Mouse (Mus musculus) CH12.LX (cell line): ENCODE measurements around the gene Brdt. TPM values are rescaled to one million over a fixed set of nuclear protein-coding genes. Genes with fewer than 3 reads are reported as not detected.
A peak's percentile ranks its signal among the peaks of the same experiment; 100 is the strongest.

Source experiments
- DNase-seq: peaks from one replicate; pipeline ENCODE4 v3.0.0-alpha.2; 2013; ENCODE audit errors: extremely low read depth
- H3K27ac ChIP-seq: 2 replicates; pipeline ENCODE4 v1.5.1; 2012; ENCODE audit warnings: low read depth, mild to moderate bottlenecking, control low read depth, moderate library complexity; ENCODE audit not compliant: insufficient read depth
- H3K27me3 ChIP-seq: replicated peaks from 2 replicates; pipeline ENCODE3; 2012; ENCODE audit warnings: inconsistent platforms
- H3K36me3 ChIP-seq, 2 experiments: replicated peaks in 1 of 2; 2 replicates each; pipeline versions ENCODE3 to v1.6.1; 2012; ENCODE audit warnings: inconsistent platforms in 1 of 2, low read length in 1 of 2, mild to moderate bottlenecking in 1 of 2, mixed read lengths in 1 of 2, moderate library complexity in 1 of 2; ENCODE audit not compliant: control insufficient read depth in 1 of 2, insufficient read depth in 1 of 2
- H3K4me1 ChIP-seq, 2 experiments: 2 replicates each; pipeline ENCODE4 v1.6.1; 2012; ENCODE audit warnings: inconsistent platforms in 1 of 2, moderate library complexity in 1 of 2; ENCODE audit not compliant: insufficient read depth in 2 of 2, control insufficient read depth in 1 of 2
- H3K4me2 ChIP-seq: 2 replicates; pipeline ENCODE4 v1.6.1; 2012; ENCODE audit warnings: low read depth, mild to moderate bottlenecking, control low read depth; ENCODE audit not compliant: poor library complexity, insufficient read depth, severe bottlenecking
- H3K4me3 ChIP-seq, 3 experiments: fragments of 150-350 bp in 1 of 3; sonication (generic) in 1 of 3; replicated peaks in 1 of 3; 2 replicates each; pipeline versions ENCODE3 to v1.5.1; 2011 to 2012; ENCODE audit warnings: low read depth in 2 of 3, low read length in 2 of 3, mild to moderate bottlenecking in 2 of 3, moderate library complexity in 2 of 3, control low read depth in 1 of 3, improper control_type of control experiment in 1 of 3, inconsistent platforms in 1 of 3, mixed read lengths in 1 of 3; ENCODE audit not compliant: poor library complexity in 1 of 3
- H3K79me2 ChIP-seq: replicated peaks from 2 replicates; pipeline ENCODE4 v1.6.1; 2012; ENCODE audit warnings: mild to moderate bottlenecking, moderate library complexity; ENCODE audit not compliant: control insufficient read depth, poor library complexity, insufficient read depth, severe bottlenecking; ENCODE audit errors: extremely low read depth
- H3K9ac ChIP-seq: 2 replicates; pipeline ENCODE4 v1.6.1; 2012; ENCODE audit warnings: low read depth, mild to moderate bottlenecking, control low read depth, moderate library complexity; ENCODE audit not compliant: insufficient read depth
- H3K9me3 ChIP-seq: replicated peaks from 2 replicates; pipeline ENCODE3; 2012; ENCODE audit warnings: low read length, inconsistent platforms, mixed read lengths
- CTCF ChIP-seq, 2 experiments: IDR thresholded peaks in 1 of 2; conservative IDR thresholded peaks in 1 of 2; 2 replicates each; pipeline ENCODE4 v1.5.1; 2011 to 2012; ENCODE audit warnings: low read depth in 2 of 2, low read length in 2 of 2, improper control_type of control experiment in 1 of 2, inconsistent platforms in 1 of 2, mild to moderate bottlenecking in 1 of 2, moderate library complexity in 1 of 2
- ELF1 ChIP-seq: IDR thresholded peaks from 2 replicates; pipeline ENCODE4 v1.6.1; 2014; ENCODE audit warnings: low read depth, mild to moderate bottlenecking, inconsistent platforms, low read length, improper control_type of control experiment
- EP300 ChIP-seq: IDR thresholded peaks from 2 replicates; pipeline ENCODE4 v1.6.1; 2011; ENCODE audit warnings: low read length, improper control_type of control experiment
- ETS1 ChIP-seq: conservative IDR thresholded peaks from 2 replicates; pipeline ENCODE4 v1.6.1; 2012; ENCODE audit warnings: low read depth, mild to moderate bottlenecking, inconsistent platforms, low read length, improper control_type of control experiment, moderate library complexity
- HCFC1 ChIP-seq: IDR thresholded peaks from 2 replicates; pipeline ENCODE4 v1.6.1; 2012; ENCODE audit warnings: low read depth, mild to moderate bottlenecking, inconsistent platforms, low read length, improper control_type of control experiment
- IRF4 ChIP-seq: IDR thresholded peaks from 2 replicates; pipeline ENCODE4 v1.6.1; 2014; ENCODE audit warnings: low read depth, mild to moderate bottlenecking, inconsistent platforms, low read length, improper control_type of control experiment
- JUN ChIP-seq: IDR thresholded peaks from 2 replicates; pipeline ENCODE4 v1.6.1; 2011; ENCODE audit warnings: low read depth, mild to moderate bottlenecking, low read length, improper control_type of control experiment, moderate library complexity; ENCODE audit not compliant: insufficient read depth
- JUND ChIP-seq: conservative IDR thresholded peaks from 2 replicates; pipeline ENCODE4 v1.6.1; 2011; ENCODE audit warnings: low read depth, low read length, improper control_type of control experiment
- MAFK ChIP-seq: IDR thresholded peaks from 2 replicates; pipeline ENCODE4 v1.6.1; 2011; ENCODE audit warnings: low read length, improper control_type of control experiment; ENCODE audit not compliant: insufficient replicate concordance
- MEF2A ChIP-seq: IDR thresholded peaks from 2 replicates; pipeline ENCODE4 v1.6.1; 2014; ENCODE audit warnings: low read depth, mild to moderate bottlenecking, inconsistent platforms, low read length, improper control_type of control experiment, borderline replicate concordance
- MXI1 ChIP-seq: IDR thresholded peaks from 2 replicates; pipeline ENCODE4 v1.6.1; 2011; ENCODE audit warnings: mild to moderate bottlenecking, low read depth, low read length, improper control_type of control experiment
- MYC ChIP-seq: IDR thresholded peaks from 2 replicates; pipeline ENCODE4 v1.6.1; 2011; ENCODE audit warnings: low read depth, mild to moderate bottlenecking, improper control_type of control experiment, low read length
- NRF1 ChIP-seq: IDR thresholded peaks from 2 replicates; pipeline ENCODE4 v1.6.1; 2014; ENCODE audit warnings: low read depth, mild to moderate bottlenecking, inconsistent platforms, low read length, improper control_type of control experiment, moderate library complexity
- PAX5 ChIP-seq: IDR thresholded peaks from 2 replicates; pipeline ENCODE4 v1.6.1; 2012; ENCODE audit warnings: low read length, inconsistent platforms, mixed read lengths
- POLR2A ChIP-seq: IDR thresholded peaks from 2 replicates; pipeline ENCODE4 v1.6.1; 2011; ENCODE audit warnings: low read depth, mild to moderate bottlenecking, improper control_type of control experiment, low read length
- POLR2AphosphoS2 ChIP-seq: IDR thresholded peaks from 2 replicates; pipeline ENCODE4 v1.6.1; 2011; ENCODE audit warnings: low read depth, low read length, improper control_type of control experiment
- RAD21 ChIP-seq: IDR thresholded peaks from 2 replicates; pipeline ENCODE4 v1.6.1; 2011; ENCODE audit warnings: low read depth, mild to moderate bottlenecking, low read length, improper control_type of control experiment, moderate library complexity
- RCOR1 ChIP-seq: conservative IDR thresholded peaks from 2 replicates; pipeline ENCODE4 v1.6.1; 2012; ENCODE audit warnings: low read depth, mild to moderate bottlenecking, inconsistent platforms, low read length, improper control_type of control experiment
- SMC3 ChIP-seq: IDR thresholded peaks from 2 replicates; pipeline ENCODE4 v1.6.1; 2011; ENCODE audit warnings: low read depth, low read length, improper control_type of control experiment
- TCF12 ChIP-seq: IDR thresholded peaks from 2 replicates; pipeline ENCODE4 v1.6.1; 2014; ENCODE audit warnings: low read depth, mild to moderate bottlenecking, inconsistent platforms, low read length, improper control_type of control experiment
- UBTF ChIP-seq: IDR thresholded peaks from 2 replicates; pipeline ENCODE4 v1.6.1; 2012; ENCODE audit warnings: low read depth, mild to moderate bottlenecking, inconsistent platforms, low read length, improper control_type of control experiment, moderate library complexity
- USF1 ChIP-seq: IDR thresholded peaks from 2 replicates; pipeline ENCODE4 v1.6.1; 2014; ENCODE audit warnings: low read depth, mild to moderate bottlenecking, inconsistent platforms, low read length, improper control_type of control experiment
- USF2 ChIP-seq: conservative IDR thresholded peaks from 2 replicates; pipeline ENCODE4 v1.6.1; 2011; ENCODE audit warnings: low read depth, low read length, improper control_type of control experiment
- ZC3H11A ChIP-seq: IDR thresholded peaks from 2 replicates; pipeline ENCODE4 v1.6.1; 2012; ENCODE audit warnings: low read depth, mild to moderate bottlenecking, inconsistent platforms, low read length, improper control_type of control experiment
- ZMIZ1 ChIP-seq: IDR thresholded peaks from 2 replicates; pipeline ENCODE4 v1.6.1; 2012; ENCODE audit warnings: low read depth, mild to moderate bottlenecking, inconsistent platforms, low read length, improper control_type of control experiment
- ZNF384 ChIP-seq: IDR thresholded peaks from 2 replicates; pipeline ENCODE4 v1.6.1; 2012; ENCODE audit warnings: low read depth, low read length, improper control_type of control experiment, inconsistent platforms
- dilution Hi-C: fragments of 300-500 bp; cut with MboI; formaldehyde crosslinking; loops from 2 replicates; pipeline ENCODE4 v1.14.3; 2020; ENCODE audit warnings: low sequenced_read_pairs; ENCODE audit not compliant: extremely low pct_unique_long_range_greater_than_20kb, extremely low pct_ligation_motif_present
- in situ Hi-C: fragments of 300-500 bp; cut with MboI; formaldehyde crosslinking; loops from 3 replicates; pipeline ENCODE4 v1.14.3; 2019; ENCODE audit warnings: low sequenced_read_pairs, low pct_ligation_motif_present, low pct_unique_long_range_greater_than_20kb, mixed read lengths
- polyA plus RNA-seq: library from polyadenylated mRNA; unstranded; fragments of >175 nt; gene quantifications from 2 replicates; pipeline ENCODE4 v1.2.1, GENCODE M21; 2012; ENCODE audit warnings: low read depth; ENCODE audit not compliant: insufficient read length
- total RNA-seq, 2 experiments: library from RNA; depleted of rRNA; stranded (reverse); fragments of 300-350 nt in 1 of 2; fragments of >200 nt in 1 of 2; gene quantifications; 2 replicates each; pipeline ENCODE4 v1.2.3; 2012 to 2014

Brdt gene
- total and polyA plus RNA-seq, 3 experiments: 0.56 to 0.98 (median 0.59) TPM

GRCm38 (mm10) chr5:107403947-107404684, 73.2 kb downstream of the Brdt start:
- DNase-seq: no peak
- H3K9ac ChIP-seq: no peak overlapping the region; the same call in 1 of the 2 replicates
- dilution Hi-C loops: no loop called here
- H3K27me3 ChIP-seq: no peaks in the 10 kb centered on the region
- H3K79me2 ChIP-seq: no peaks in the 10 kb centered on the region
- no peak for TF ChIP-seq ELF1
- no peak for TF ChIP-seq ZNF384
- TF ChIP-seq POLR2AphosphoS2: no peak
- TF ChIP-seq MAFK: no peak
- no peak for TF ChIP-seq MYC
- no peak for TF ChIP-seq JUN
- no peak for TF ChIP-seq RCOR1
- no peak for TF ChIP-seq IRF4
- TF ChIP-seq SMC3: no peak
- TF ChIP-seq ZC3H11A: no peak
- TF ChIP-seq RAD21: no peak
- TF ChIP-seq HCFC1: no peak
- no peak for TF ChIP-seq UBTF
- TF ChIP-seq CTCF (conservative IDR thresholded peaks at IDR 0.05 in 1 of 2, IDR thresholded peaks at IDR 0.05 in 1 of 2; ENCODE audit: low read depth in 2 of 2, low read length in 2 of 2): no peak
- TF ChIP-seq USF1: no peak
- no peak for TF ChIP-seq EP300
- peak overlapping the region in 1 of 3 experiments; percentile 59 for H3K4me3 ChIP-seq
- peak overlapping the region; percentile 48 for H3K4me2 ChIP-seq
- no peak overlapping the region for H3K27ac ChIP-seq
- no peaks in the 10 kb centered on the region for H3K9me3 ChIP-seq
- in situ Hi-C loops: no loop called here
- no peaks in the 10 kb centered on the region for H3K4me1 ChIP-seq
- no peaks in the 10 kb centered on the region for H3K36me3 ChIP-seq

GRCm38 (mm10) chr5:107405361-107405760, 74.4 kb downstream of the Brdt start:
- Histone ChIP-seq H3K9ac (no peak overlapping the region), H3K27ac (no peak overlapping the region), H3K36me3 (no peaks in the 10 kb centered on the region), H3K4me2 (no peak overlapping the region), H3K4me1 (no peaks in the 10 kb centered on the region), H3K4me3 (no peak overlapping the region), H3K9me3 (no peaks in the 10 kb centered on the region), H3K27me3 (no peaks in the 10 kb centered on the region), H3K79me2 (no peaks in the 10 kb centered on the region)
- dilution Hi-C loops (no loop called here), in situ Hi-C loops (no loop called here)
- no peak for DNase-seq
- no peak for TF ChIP-seq UBTF
- no peak for TF ChIP-seq USF2
- no peak for TF ChIP-seq MAFK
- no peak for TF ChIP-seq ZC3H11A
- TF ChIP-seq JUN: no peak
- TF ChIP-seq MEF2A: no peak
- no peak for TF ChIP-seq EP300
- TF ChIP-seq USF1: no peak
- TF ChIP-seq RAD21: no peak
- no peak for TF ChIP-seq NRF1
- no peak for TF ChIP-seq IRF4
- TF ChIP-seq MYC: no peak
- TF ChIP-seq POLR2A: no peak
- TF ChIP-seq ELF1: no peak
- no peak for TF ChIP-seq PAX5
- no peak for TF ChIP-seq ZMIZ1
- TF ChIP-seq MXI1: no peak
- no peak for TF ChIP-seq ETS1
- no peak for TF ChIP-seq JUND
- no peak for TF ChIP-seq TCF12
